Mouse (Mus musculus) R1 (cell line): ENCODE data around the gene Rwdd4a.
A peak's percentile ranks its signal among the peaks of the same experiment; 100 is the strongest.

Source experiments
- DNase-seq: peaks from one replicate; pipeline ENCODE4 v3.0.0-alpha.2; 2018; ENCODE audit warnings: low read depth, low spot score

Gene Rwdd4a

GRCm38 (mm10) chr8:47581454-47581853 is 48.0 kb downstream of the Rwdd4a start:
- peak; percentile 72 for DNase-seq

- DNase-seq, result no peak
These were observed 55.2 kb downstream of the Rwdd4a start for GRCm38 (mm10) chr8:47588616-47589015.

- no peak for DNase-seq
These were observed 56.9 kb downstream of the Rwdd4a start for GRCm38 (mm10) chr8:47590400-47590799.

- no peak for DNase-seq
These were observed 67.2 kb downstream of the Rwdd4a start for GRCm38 (mm10) chr8:47600664-47601063.
